Mouse (Mus musculus): ENCODE data around the gene Slc12a8.

Slc12a8 gene

GRCm38 (mm10) chr16:33621836-33622235 is 104.7 kb downstream of the Slc12a8 start:
- DNase-seq = no peak

GRCm38 (mm10) chr16:33624586-33624985 is 107.5 kb downstream of the Slc12a8 start:
- no peak for DNase-seq

- no peak for DNase-seq
These were observed 112.4 kb downstream of the Slc12a8 start for GRCm38 (mm10) chr16:33629539-33629938.

GRCm38 (mm10) chr16:33635836-33636595 is 118.9 kb downstream of the Slc12a8 start:
- DNase-seq = no peak

GRCm38 (mm10) chr16:33641779-33642178 is 124.7 kb downstream of the Slc12a8 start:
- no peak for DNase-seq

- no peak for DNase-seq
These were observed 136.0 kb downstream of the Slc12a8 start for GRCm38 (mm10) chr16:33653116-33653515.

GRCm38 (mm10) chr16:33655443-33655842 is 138.3 kb downstream of the Slc12a8 start:
- DNase-seq = no peak

- no peak for DNase-seq
These were observed 140.1 kb downstream of the Slc12a8 start for GRCm38 (mm10) chr16:33657191-33657590.

- no peak for DNase-seq
These were observed 141.0 kb downstream of the Slc12a8 start for GRCm38 (mm10) chr16:33658121-33658520.

- no peak for DNase-seq
These were observed 142.4 kb downstream of the Slc12a8 start for GRCm38 (mm10) chr16:33659521-33659920.

- peak; percentile 55 to 78 for DNase-seq
These were observed 143.0 kb downstream of the Slc12a8 start for GRCm38 (mm10) chr16:33660125-33660524.

- no peak for DNase-seq
These were observed 145.7 kb downstream of the Slc12a8 start for GRCm38 (mm10) chr16:33662841-33663240.

GRCm38 (mm10) chr16:33666226-33666625 is 149.1 kb downstream of the Slc12a8 start:
- DNase-seq = no peak

GRCm38 (mm10) chr16:33666985-33667538 is 149.9 kb downstream of the Slc12a8 start:
- DNase-seq = no peak

GRCm38 (mm10) chr16:33668448-33668847 is 151.3 kb downstream of the Slc12a8 start:
- DNase-seq = no peak

GRCm38 (mm10) chr16:33669072-33669471 is 151.9 kb downstream of the Slc12a8 start:
- DNase-seq = no peak

- no peak for DNase-seq
These were observed 153.2 kb downstream of the Slc12a8 start for GRCm38 (mm10) chr16:33670340-33670739.

- no peak for DNase-seq
These were observed 153.8 kb downstream of the Slc12a8 start for GRCm38 (mm10) chr16:33670933-33671332.

GRCm38 (mm10) chr16:33672188-33672587 is 155.1 kb downstream of the Slc12a8 start:
- no peak for DNase-seq

- no peak for DNase-seq
These were observed 155.5 kb downstream of the Slc12a8 start for GRCm38 (mm10) chr16:33672643-33673042.

GRCm38 (mm10) chr16:33673530-33674109 is 156.5 kb downstream of the Slc12a8 start:
- DNase-seq = no peak

GRCm38 (mm10) chr16:33675151-33675847 is 158.2 kb downstream of the Slc12a8 start:
- DNase-seq = no peak

GRCm38 (mm10) chr16:33675848-33676184 is 158.7 kb downstream of the Slc12a8 start:
- no peak for DNase-seq
